ENCODE assay signal across 25 mouse cellular contexts in genomic region chr8:78537795-78538194, GRCm38 (mm10).
"Had no signal": no experiment of that assay in that cellular context is flagged by ENCODE, and none has a peak within 500 bp of the region (broad histone marks: within the 10 kb centered on the region; RNA-seq: fewer than 3 reads in every experiment).

No protein-coding gene starts in this region.

- H3K9me3 ChIP-seq: heart, embryonic 10.5 days; heart, embryonic 12.5 days; hindbrain, embryonic 10.5 days; hindbrain, embryonic 12.5 days; intestine, embryonic 15.5 days; kidney, embryonic 15.5 days; limb, embryonic 10.5 days; limb, embryonic 12.5 days; liver, embryonic 13.5 days; liver, embryonic 15.5 days had no signal

- H3K9ac ChIP-seq: heart, embryonic 12.5 days; hindbrain, embryonic 12.5 days; hindbrain, embryonic 14.5 days; intestine, embryonic 15.5 days; kidney, embryonic 15.5 days; limb, embryonic 12.5 days; liver, embryonic 13.5 days; liver, embryonic 15.5 days; liver, postnatal 0 days had no signal

- H3K27me3 ChIP-seq: heart, embryonic 12.5 days; hindbrain, embryonic 12.5 days; intestine, embryonic 15.5 days; kidney, embryonic 15.5 days; limb, embryonic 12.5 days; liver, embryonic 13.5 days; liver, embryonic 15.5 days had no signal

- H3K4me1 ChIP-seq: heart, embryonic 10.5 days; heart, embryonic 12.5 days; hindbrain, embryonic 12.5 days; kidney, embryonic 15.5 days; limb, embryonic 10.5 days; limb, embryonic 12.5 days; liver, embryonic 15.5 days had no signal

- H3K27ac ChIP-seq: heart, embryonic 10.5 days; hindbrain, embryonic 10.5 days; hindbrain, embryonic 12.5 days; hindbrain, embryonic 14.5 days; intestine, embryonic 15.5 days; kidney, embryonic 15.5 days; kidney, postnatal 0 days; limb, embryonic 10.5 days; limb, embryonic 12.5 days; liver, embryonic 13.5 days; liver, embryonic 15.5 days had no signal

- H3K4me3 ChIP-seq: heart, embryonic 10.5 days; heart, embryonic 12.5 days; hindbrain, embryonic 10.5 days; hindbrain, embryonic 12.5 days; intestine, embryonic 15.5 days; kidney, embryonic 15.5 days; limb, embryonic 10.5 days; limb, embryonic 12.5 days; liver, embryonic 13.5 days; liver, embryonic 15.5 days had no signal

- DNase-seq: gastrocnemius, postnatal 25 days; heart, adult 18-20 months; heart, postnatal 10 days; heart, postnatal 4 days; kidney, adult 11 months; kidney, adult 2 months; kidney, adult 9 months; kidney, postnatal 14 days; kidney, postnatal 36 days; layer of hippocampus, adult 9-11 months; layer of hippocampus, postnatal 36 days; liver; liver, embryonic 13.5 days; liver, postnatal 0 days had no signal
